Mouse (Mus musculus) liver, embryonic 16.5 days (tissue): ENCODE data around the gene Retsat. TPM values are rescaled to one million over a fixed set of nuclear protein-coding genes. Genes with fewer than 3 reads are reported as not detected.

Experiments used
- ATAC-seq: fragments of 200-750 bp; cut with Nextera tagmentation; 2 replicates; pipeline ENCODE4 v1.8.0; 2017; ENCODE audit warnings: low read depth, mild to moderate bottlenecking, moderate number of reproducible peaks, moderate library complexity
- H3K27ac ChIP-seq: fragments of 300-500 bp; sonication (generic); 2 replicates; pipeline ENCODE4 v1.5.1; 2014; ENCODE audit warnings: mild to moderate bottlenecking, low read length
- H3K27me3 ChIP-seq: fragments of 300-500 bp; sonication (generic); 2 replicates; pipeline ENCODE4 v1.6.1; 2014; ENCODE audit warnings: low read depth, low read length, mixed read lengths; ENCODE audit not compliant: control insufficient read depth, insufficient read depth
- H3K36me3 ChIP-seq: fragments of 300-500 bp; sonication (generic); 2 replicates; pipeline ENCODE4 v1.6.1; 2014; ENCODE audit warnings: mild to moderate bottlenecking; ENCODE audit not compliant: control insufficient read depth, insufficient read depth
- H3K4me1 ChIP-seq: fragments of 300-500 bp; sonication (generic); 2 replicates; pipeline ENCODE4 v1.6.1; 2014; ENCODE audit warnings: low read depth, low read length, mixed read lengths; ENCODE audit not compliant: control insufficient read depth
- H3K4me2 ChIP-seq: fragments of 300-500 bp; sonication (generic); 2 replicates; pipeline ENCODE4 v1.6.1; 2014; ENCODE audit warnings: low read depth, low read length, mixed read lengths
- H3K4me3 ChIP-seq: fragments of 300-500 bp; sonication (generic); 2 replicates; pipeline ENCODE4 v1.5.1; 2014; ENCODE audit warnings: low read depth, mild to moderate bottlenecking, low read length
- H3K9ac ChIP-seq: fragments of 300-500 bp; sonication (generic); 2 replicates; pipeline ENCODE4 v1.6.1; 2014; ENCODE audit warnings: low read depth, low read length
- H3K9me3 ChIP-seq: fragments of 300-500 bp; sonication (generic); replicated peaks from 2 replicates; pipeline ENCODE4 v1.6.1; 2016; ENCODE audit warnings: low read length; ENCODE audit not compliant: control insufficient read depth
- WGBS: fragments of 180-500 bp; shearing (Covaris S2); extraction: QIAGEN DNeasy Blood & Tissue Kit; methylation state at CpG from one replicate; pipeline ENCODE4 v1.1.7; 2014; ENCODE audit not compliant: insufficient replicate concordance; 5-methylcytosine and 5-hydroxymethylcytosine counted together
- polyA plus RNA-seq: library from polyadenylated mRNA; unstranded; fragments of >200 nt; fragmentation: Nextera tagmentation; extraction: Ambion mirVana; gene quantifications from 2 replicates; pipeline ENCODE4 v1.2.1, GENCODE M21; 2015

Gene Retsat
- polyA plus RNA-seq, 1 experiment from 2014 or later, result 21.5 TPM

GRCm38 (mm10) chr6:72658006-72658405 is 59.7 kb downstream of the Retsat start:
- H3K36me3 ChIP-seq, result no peaks in the 10 kb centered on the region
- peaks cover 11% of the 10 kb centered on the region for H3K4me1 ChIP-seq
- no peak overlapping the region for H3K27ac ChIP-seq

More at GRCm38 (mm10) chr6:72658006-72658405, 59.7 kb downstream of the Retsat start:
- no peak for ATAC-seq
- Histone ChIP-seq H3K9me3 (no peaks in the 10 kb centered on the region), H3K4me3 (no peak overlapping the region), H3K9ac (no peak overlapping the region), H3K27me3 (no peaks in the 10 kb centered on the region), H3K4me2 (no peak overlapping the region)
- WGBS, result 28% methylated on average over 3 of the region's 3 CpGs

Other genes starting within 250 kb of the Retsat start
- 54.4 and 59.7 TPM in 2 replicates for gene Tmem150a, start 243.0 kb upstream of the Retsat start, polyA plus RNA-seq
- gene Rnf181, start 231.5 kb upstream of the Retsat start, polyA plus RNA-seq, result 86.5 and 91.9 TPM in 2 replicates
- gene Vamp5, start 218.0 kb upstream of the Retsat start, polyA plus RNA-seq, result 54.9 and 62.8 TPM in 2 replicates
- 212 and 230 TPM in 2 replicates for gene Vamp8, start 207.8 kb upstream of the Retsat start, polyA plus RNA-seq
- gene Ggcx, start 184.2 kb upstream of the Retsat start, polyA plus RNA-seq, result 29.6 and 31.7 TPM in 2 replicates
- 124 and 131 TPM in 2 replicates for gene Mat2a, start 158.9 kb upstream of the Retsat start, polyA plus RNA-seq
- not detected in 2 replicates for gene Sh2d6, start 76.8 kb upstream of the Retsat start, polyA plus RNA-seq
- gene Capg, start 54.1 kb upstream of the Retsat start, polyA plus RNA-seq, result 18.8 and 20.3 TPM in 2 replicates
- gene Elmod3, start 62 bp upstream of the Retsat start, polyA plus RNA-seq, result 4.5 and 4.7 TPM in 2 replicates
- gene Tgoln1, start 18.5 kb downstream of the Retsat start, polyA plus RNA-seq, result 15.5 and 16.8 TPM in 2 replicates
- 4.9 and 5.3 TPM in 2 replicates for gene Tcf7l1, start 190.8 kb downstream of the Retsat start, polyA plus RNA-seq